Mouse (Mus musculus) testis, adult 2 months (tissue): ENCODE measurements around the gene Tspan9.

Source experiments
- CTCF ChIP-seq: fragments of 200-500 bp; IDR thresholded peaks from 2 replicates; pipeline ENCODE4 v1.5.1; 2012; ENCODE audit warnings: low read depth, mild to moderate bottlenecking, inconsistent platforms, low read length, moderate library complexity; ENCODE audit not compliant: control insufficient read depth, insufficient read depth, insufficient replicate concordance
- POLR2A ChIP-seq: fragments of 200-500 bp; IDR thresholded peaks from 2 replicates; pipeline ENCODE4 v1.6.1; 2012; ENCODE audit warnings: low read depth, mild to moderate bottlenecking, inconsistent platforms, low read length, moderate library complexity; ENCODE audit not compliant: control insufficient read depth

- TF ChIP-seq CTCF (no peak), POLR2A (no peak)
These were observed 85.2 kb downstream of the Tspan9 start for GRCm38 (mm10) chr6:128058157-128058556.
